Mouse (Mus musculus) left cerebral cortex, adult 6 months (tissue): ENCODE data around the gene 1700080O16Rik. TPM values are rescaled to one million over a fixed set of nuclear protein-coding genes. Genes with fewer than 3 reads are reported as not detected.

ENCODE experiments used
- long read RNA-seq, 2 experiments: library from polyadenylated mRNA; unstranded; transcript quantifications; one replicate each; pipeline ENCODE4 v2.0.0; 2019 to 2020
- polyA plus RNA-seq: library from polyadenylated mRNA; unstranded; fragments of <200 nt; fragmentation: Nextera tagmentation; gene quantifications from 2 replicates; pipeline ENCODE4 v1.2.3, GENCODE M21; 2021

1700080O16Rik gene
- not detected in 2 replicates for polyA plus RNA-seq
- long read RNA-seq, experiment 1, result 0 reads
- long read RNA-seq, experiment 2, result 0 reads

DNA sequence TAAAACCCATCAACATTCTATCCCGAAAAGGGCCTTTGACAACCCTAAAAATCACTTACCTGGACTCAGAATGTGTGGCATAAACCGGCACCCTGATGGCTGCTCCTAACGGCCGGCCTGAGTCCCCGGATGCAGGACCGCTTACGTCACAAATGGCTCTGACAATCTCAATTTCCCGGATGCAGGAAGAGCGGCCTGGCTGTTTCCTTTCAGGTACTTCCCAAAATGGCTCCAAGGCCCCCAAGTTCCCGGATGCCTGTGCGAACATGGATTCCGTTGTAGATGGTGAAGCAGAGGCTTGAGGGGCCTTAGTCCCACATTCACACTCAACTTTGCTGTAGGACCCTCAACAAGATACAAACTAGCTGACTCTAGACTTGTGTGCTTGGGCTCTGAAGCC is at the start of gene 1700080O16Rik:
TSS of gene 1700080O16Rik (minus strand) at position 101 of the 400 bp plus-strand sequence.

Other genes starting within 250 kb of the 1700080O16Rik start
- gene Usp26, start 171.5 kb downstream of the 1700080O16Rik start, polyA plus RNA-seq, result not detected in 2 replicates
- gene Gpc4, start 192.5 kb upstream of the 1700080O16Rik start, polyA plus RNA-seq, result 5.8 and 6.7 TPM in 2 replicates